Mouse (Mus musculus): ENCODE data around the gene Map4k3.

DNA sequence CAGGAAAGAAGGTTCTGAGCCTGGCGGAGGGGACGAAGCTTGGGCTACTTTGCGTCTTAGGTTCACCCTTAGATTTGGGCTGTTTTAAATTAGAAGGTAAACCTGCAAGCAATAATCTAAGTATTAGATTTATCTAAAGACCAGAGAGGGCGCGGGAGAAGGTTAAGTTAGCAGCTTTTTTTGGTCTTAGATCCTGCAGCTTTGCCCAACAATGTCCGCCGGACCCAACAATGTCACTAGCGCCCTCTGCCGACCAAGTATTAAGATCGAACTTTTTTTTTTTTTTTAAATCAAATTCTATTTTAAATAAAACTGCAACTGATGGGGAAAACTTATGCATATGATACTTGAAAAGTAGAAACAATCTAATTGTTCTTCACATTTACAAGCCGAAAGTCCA, 169.2 kb downstream of the Map4k3 start:
- TF ChIP-seq CTCF (IDR thresholded peaks at IDR 0.05; ENCODE audit: extremely low read depth, insufficient read depth, low read length) (peak; percentile 34; the same call in 1 of the 2 replicates), POLR2A (IDR thresholded peaks at IDR 0.05; ENCODE audit: extremely low read depth, insufficient read depth, low read length) (no peak)

Data from cortical plate, adult 2 months (tissue).